Mouse (Mus musculus) heart, embryonic 13.5 days (tissue): ENCODE data around the gene Dock1. TPM values are rescaled to one million over a fixed set of nuclear protein-coding genes. Genes with fewer than 3 reads are reported as not detected.

Experiments used
- ATAC-seq: fragments of 200-750 bp; cut with Nextera tagmentation; 2 replicates; pipeline ENCODE4 v1.8.0; 2017; ENCODE audit warnings: moderate TSS enrichment; ENCODE audit not compliant: insufficient number of reproducible peaks, low FRiP score, low TSS enrichment; ENCODE audit errors: extremely low read depth
- H3K27ac ChIP-seq: fragments of 300-500 bp; sonication (generic); replicated peaks from 2 replicates; pipeline ENCODE4 v1.5.1; 2015; ENCODE audit warnings: moderate library complexity, mild to moderate bottlenecking, inconsistent platforms
- H3K27me3 ChIP-seq: fragments of 300-500 bp; sonication (generic); replicated peaks from 2 replicates; pipeline ENCODE4 v1.6.1; 2015; ENCODE audit warnings: mild to moderate bottlenecking, inconsistent platforms
- H3K36me3 ChIP-seq: fragments of 300-500 bp; sonication (generic); 2 replicates; pipeline ENCODE4 v1.6.1; 2015; ENCODE audit warnings: mild to moderate bottlenecking, inconsistent platforms
- H3K4me1 ChIP-seq: fragments of 300-500 bp; sonication (generic); 2 replicates; pipeline ENCODE4 v1.6.1; 2015; ENCODE audit warnings: inconsistent platforms
- H3K4me2 ChIP-seq: fragments of 300-500 bp; sonication (generic); 2 replicates; pipeline ENCODE4 v1.6.1; 2015; ENCODE audit warnings: inconsistent platforms, mild to moderate bottlenecking, moderate library complexity
- H3K4me3 ChIP-seq: fragments of 300-500 bp; sonication (generic); 2 replicates; pipeline ENCODE4 v1.5.1; 2015; ENCODE audit warnings: moderate library complexity, mild to moderate bottlenecking, inconsistent platforms
- H3K9ac ChIP-seq: fragments of 300-500 bp; sonication (generic); 2 replicates; pipeline ENCODE4 v1.6.1; 2015; ENCODE audit warnings: inconsistent platforms, mild to moderate bottlenecking, moderate library complexity
- H3K9me3 ChIP-seq: fragments of 300-500 bp; sonication (generic); 2 replicates; pipeline ENCODE4 v1.6.1; 2016; ENCODE audit warnings: inconsistent platforms
- WGBS: fragments of 180-500 bp; shearing (Covaris S2); methylation state at CpG from one replicate; pipeline ENCODE4 v1.1.7; 2015; ENCODE audit warnings: mixed read lengths; 5-methylcytosine and 5-hydroxymethylcytosine counted together
- polyA plus RNA-seq: library from polyadenylated mRNA; unstranded; fragments of >200 nt; fragmentation: Nextera tagmentation; extraction: Ambion mirVana; gene quantifications from 2 replicates; pipeline ENCODE4 v1.2.1, GENCODE M21; 2015

Dock1 gene
- polyA plus RNA-seq, 1 experiment from 2014 or later: 19.8 TPM

GRCm38 (mm10) chr7:134765130-134765529 lies 94.7 kb downstream of the Dock1 start:
- WGBS: 83% methylated on average over 13 of the region's 13 CpGs
- no peak overlapping the region for H3K4me2 ChIP-seq
- peaks cover 100% of the 10 kb centered on the region for H3K36me3 ChIP-seq

GRCm38 (mm10) chr7:134771314-134771713 lies 100.9 kb downstream of the Dock1 start:
- no peaks in the 10 kb centered on the region for H3K4me1 ChIP-seq
- H3K36me3 ChIP-seq: peaks cover 92% of the 10 kb centered on the region
- no peak overlapping the region for H3K4me2 ChIP-seq
- no peak for ATAC-seq
- H3K27me3 ChIP-seq: no peaks in the 10 kb centered on the region
- WGBS: 87% methylated on average over 9 of the region's 9 CpGs
- no peak overlapping the region for H3K4me3 ChIP-seq
- H3K9ac ChIP-seq: no peak overlapping the region
- no peak overlapping the region for H3K27ac ChIP-seq
- H3K9me3 ChIP-seq: no peaks in the 10 kb centered on the region

More at GRCm38 (mm10) chr7:134765130-134765529, 94.7 kb downstream of the Dock1 start:
- Histone ChIP-seq H3K9ac (no peak overlapping the region), H3K4me1 (no peaks in the 10 kb centered on the region), H3K4me3 (no peak overlapping the region), H3K27me3 (no peaks in the 10 kb centered on the region), H3K27ac (no peak overlapping the region), H3K9me3 (no peaks in the 10 kb centered on the region)
- no peak for ATAC-seq

DNA sequence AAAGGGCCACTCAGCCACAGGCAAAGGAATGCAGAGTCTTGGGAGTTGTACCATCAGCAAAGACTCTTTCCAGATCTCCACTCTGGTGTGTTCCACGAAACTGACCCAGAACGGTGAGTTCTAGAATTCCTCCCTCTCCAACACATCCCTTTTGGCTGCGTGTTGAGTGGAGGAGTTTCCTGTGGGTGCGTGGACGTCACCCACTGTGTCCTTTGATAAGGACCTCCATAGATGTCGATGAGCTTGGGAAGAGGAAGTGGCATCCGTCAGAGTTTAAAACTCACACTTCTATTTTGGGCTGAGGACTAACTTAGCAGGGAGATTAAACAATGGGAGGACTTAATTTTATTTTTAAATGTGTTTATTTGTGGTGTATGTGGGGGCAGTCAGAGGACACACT lies 101.9 kb downstream of the Dock1 start:
- Histone ChIP-seq H3K4me3 (no peak overlapping the region), H3K27me3 (no peaks in the 10 kb centered on the region), H3K9ac (no peak overlapping the region), H3K4me2 (no peak overlapping the region), H3K36me3 (peaks cover 88% of the 10 kb centered on the region), H3K27ac (0 out of 2 replicates have a peak overlapping the region, but pooled peaks have one; percentile 2), H3K4me1 (no peaks in the 10 kb centered on the region), H3K9me3 (no peaks in the 10 kb centered on the region)
- 54% methylated on average over 7 of the region's 7 CpGs for WGBS
- no peak for ATAC-seq

GRCm38 (mm10) chr7:134772867-134773590 lies 102.6 kb downstream of the Dock1 start:
- Histone ChIP-seq H3K4me2 (no peak overlapping the region), H3K4me1 (no peaks in the 10 kb centered on the region), H3K36me3 (peaks cover 88% of the 10 kb centered on the region), H3K27ac (no peak overlapping the region), H3K9me3 (no peaks in the 10 kb centered on the region), H3K4me3 (no peak overlapping the region), H3K9ac (no peak overlapping the region), H3K27me3 (no peaks in the 10 kb centered on the region)
- ATAC-seq: no peak
- 82% methylated on average over 15 of the region's 15 CpGs for WGBS

DNA sequence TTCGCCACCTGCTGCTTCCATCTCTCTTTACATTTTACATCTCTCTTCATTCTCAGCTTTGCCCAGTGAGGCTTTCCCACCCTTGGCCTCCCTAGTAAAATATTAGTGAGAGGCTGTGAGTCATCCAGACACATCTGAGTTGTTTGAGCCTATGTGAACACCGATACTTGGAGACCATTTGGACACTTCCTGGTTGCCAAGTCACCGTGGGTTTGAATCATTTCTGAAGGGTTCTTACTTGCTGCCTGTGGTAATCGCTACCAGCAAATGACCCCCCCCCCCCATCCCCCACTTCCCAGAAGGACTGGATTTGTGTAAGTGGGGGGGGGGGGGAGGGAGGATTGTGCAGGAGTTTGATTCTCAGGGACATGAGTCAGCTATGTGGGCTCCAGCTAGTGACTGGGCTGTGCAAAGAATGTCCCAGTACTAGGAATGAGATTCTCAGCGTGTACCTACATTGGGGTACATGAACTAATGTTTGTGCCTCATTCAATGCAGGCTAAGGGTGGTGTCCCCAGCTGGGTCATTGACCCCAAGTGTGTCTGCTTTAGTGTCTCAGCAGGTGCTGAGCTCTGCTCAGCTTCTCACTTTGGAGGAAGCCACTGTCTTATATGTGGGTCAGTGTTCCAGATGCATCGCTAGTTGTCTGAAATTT lies 103.4 kb downstream of the Dock1 start:
- no peak for ATAC-seq
- H3K36me3 ChIP-seq: peaks cover 88% of the 10 kb centered on the region
- 87% methylated on average over 6 of the region's 6 CpGs for WGBS

GRCm38 (mm10) chr7:134774468-134775162 lies 104.2 kb downstream of the Dock1 start:
- Histone ChIP-seq H3K27ac (no peak overlapping the region), H3K36me3 (peaks cover 88% of the 10 kb centered on the region), H3K4me3 (no peak overlapping the region), H3K27me3 (no peaks in the 10 kb centered on the region), H3K9ac (no peak overlapping the region), H3K4me1 (no peaks in the 10 kb centered on the region), H3K4me2 (no peak overlapping the region), H3K9me3 (no peaks in the 10 kb centered on the region)
- WGBS: 79% methylated on average over 6 of the region's 6 CpGs
- ATAC-seq: no peak

More for the DNA sequence above, 103.4 kb downstream of the Dock1 start:
- no peak overlapping the region for H3K4me2 ChIP-seq
- H3K4me3 ChIP-seq: no peak overlapping the region
- no peak overlapping the region for H3K27ac ChIP-seq
- no peaks in the 10 kb centered on the region for H3K4me1 ChIP-seq
- no peak overlapping the region for H3K9ac ChIP-seq
- H3K9me3 ChIP-seq: no peaks in the 10 kb centered on the region
- H3K27me3 ChIP-seq: no peaks in the 10 kb centered on the region

GRCm38 (mm10) chr7:134775671-134776070 lies 105.2 kb downstream of the Dock1 start:
- no peaks in the 10 kb centered on the region for H3K27me3 ChIP-seq
- H3K27ac ChIP-seq: no peak overlapping the region
- 77% methylated on average over 10 of the region's 10 CpGs for WGBS
- H3K4me1 ChIP-seq: no peaks in the 10 kb centered on the region
- peaks cover 89% of the 10 kb centered on the region for H3K36me3 ChIP-seq
- no peak overlapping the region for H3K9ac ChIP-seq
- no peaks in the 10 kb centered on the region for H3K9me3 ChIP-seq
- H3K4me2 ChIP-seq: no peak overlapping the region
- no peak overlapping the region for H3K4me3 ChIP-seq
- no peak for ATAC-seq

- no peak for ATAC-seq
- Histone ChIP-seq H3K36me3 (peaks cover 82% of the 10 kb centered on the region), H3K27ac (no peak overlapping the region), H3K9me3 (no peaks in the 10 kb centered on the region), H3K4me3 (no peak overlapping the region), H3K4me2 (no peak overlapping the region), H3K9ac (no peak overlapping the region), H3K4me1 (no peaks in the 10 kb centered on the region), H3K27me3 (no peaks in the 10 kb centered on the region)
- 86% methylated on average over 6 of the region's 6 CpGs for WGBS
These were observed 105.9 kb downstream of the Dock1 start for GRCm38 (mm10) chr7:134776306-134776705.

GRCm38 (mm10) chr7:134779761-134780160 lies 109.3 kb downstream of the Dock1 start:
- WGBS: 95% methylated on average over 3 of the region's 3 CpGs
- H3K36me3 ChIP-seq: peaks cover 80% of the 10 kb centered on the region
- ATAC-seq: no peak

GRCm38 (mm10) chr7:134787110-134787509 lies 116.7 kb downstream of the Dock1 start:
- H3K36me3 ChIP-seq: peaks cover 82% of the 10 kb centered on the region
- no peaks in the 10 kb centered on the region for H3K9me3 ChIP-seq
- H3K27me3 ChIP-seq: no peaks in the 10 kb centered on the region
- no peak overlapping the region for H3K4me3 ChIP-seq
- no peaks in the 10 kb centered on the region for H3K4me1 ChIP-seq
- WGBS: 74% methylated on average over 4 of the region's 4 CpGs
- no peak for ATAC-seq
- H3K4me2 ChIP-seq: no peak overlapping the region
- H3K9ac ChIP-seq: no peak overlapping the region
- H3K27ac ChIP-seq: no peak overlapping the region

More at GRCm38 (mm10) chr7:134779761-134780160, 109.3 kb downstream of the Dock1 start:
- H3K4me1 ChIP-seq: no peaks in the 10 kb centered on the region
- no peak overlapping the region for H3K4me2 ChIP-seq
- H3K9ac ChIP-seq: no peak overlapping the region
- no peaks in the 10 kb centered on the region for H3K9me3 ChIP-seq
- H3K27ac ChIP-seq: no peak overlapping the region
- no peaks in the 10 kb centered on the region for H3K27me3 ChIP-seq
- H3K4me3 ChIP-seq: no peak overlapping the region

GRCm38 (mm10) chr7:134794889-134795288 lies 124.4 kb downstream of the Dock1 start:
- ATAC-seq: no peak
- 69% methylated on average over 3 of the region's 3 CpGs for WGBS
- peaks cover 51% of the 10 kb centered on the region for H3K36me3 ChIP-seq
- H3K4me3 ChIP-seq: no peak overlapping the region
- no peak overlapping the region for H3K4me2 ChIP-seq
- H3K27ac ChIP-seq: no peak overlapping the region
- H3K27me3 ChIP-seq: no peaks in the 10 kb centered on the region
- H3K9me3 ChIP-seq: no peaks in the 10 kb centered on the region
- no peak overlapping the region for H3K9ac ChIP-seq
- H3K4me1 ChIP-seq: no peaks in the 10 kb centered on the region; the same call in 1 of the 2 replicates
